Mouse (Mus musculus): ENCODE measurements around the gene Nlrp5.
"Not testable (repeated sequence)": the region's sequence is repeated elsewhere in the genome, so short reads cannot be mapped to it uniquely, and the experiment has no call there.

Gene Nlrp5

GRCm38 (mm10) chr7:23385589-23385988 is at the start of gene Nlrp5:
Nlrp5 (plus strand) TSS chr7:23385889.
- in situ Hi-C loops (cut with MboI, MseI), result no loop called here

GRCm38 (mm10) chr7:23358311-23358710 is 27.4 kb upstream of the Nlrp5 start:
- in situ Hi-C loops (cut with MboI, MseI), result not testable (repeated sequence)

DNA sequence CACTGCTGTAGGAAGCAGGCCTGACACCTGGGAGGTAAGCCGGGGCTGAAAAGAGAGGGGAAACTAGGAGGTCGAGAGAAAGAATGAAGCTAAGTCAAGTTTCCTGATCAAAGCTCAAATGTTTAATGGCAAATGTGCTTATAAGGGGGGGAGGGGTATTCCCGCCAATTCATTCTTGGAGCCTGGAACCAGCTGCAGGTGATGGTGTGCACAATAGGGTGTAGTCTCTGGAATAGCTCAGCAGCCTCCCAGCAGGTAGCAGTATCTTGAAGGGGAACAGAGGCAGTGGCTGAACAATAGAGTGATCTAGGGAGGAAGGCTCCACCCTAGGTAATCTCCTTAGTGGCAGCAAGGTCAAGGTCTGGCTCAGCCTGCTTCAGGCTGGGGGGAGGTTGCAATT is 84.5 kb downstream of the Nlrp5 start:
- in situ Hi-C loops (cut with MboI, MseI), result loop anchor here (5.0 kb wide), 1 partner anchor 87 kb away; no protein-coding TSS in a partner anchor

GRCm38 (mm10) chr7:23470832-23471231 is 85.1 kb downstream of the Nlrp5 start:
- in situ Hi-C loops (cut with MboI, MseI), result loop anchor here (5.0 kb wide), 1 partner anchor 86 kb away; no protein-coding TSS in a partner anchor

DNA sequence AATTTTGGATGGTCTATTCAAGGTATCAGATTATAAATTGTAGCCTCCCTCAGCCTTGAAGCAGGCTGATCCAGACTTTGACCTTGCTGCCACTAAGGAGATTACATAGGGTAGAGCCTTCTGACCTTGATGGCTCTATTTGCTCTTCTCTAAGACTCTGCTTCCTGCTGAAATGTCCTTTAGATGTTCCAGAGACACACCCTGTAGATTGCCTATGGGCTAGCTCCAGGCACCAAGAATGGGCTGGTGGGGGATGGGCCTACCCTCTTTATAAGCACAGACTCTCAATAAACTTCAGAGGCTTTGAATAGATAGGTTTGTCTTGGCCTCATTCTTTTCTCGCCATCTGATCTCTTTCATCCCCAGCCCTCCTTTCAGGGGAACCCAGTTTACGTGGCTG is 87.2 kb downstream of the Nlrp5 start:
- in situ Hi-C loops (cut with MboI, MseI), result loop anchor here (5.0 kb wide), 1 partner anchor 84 kb away; no protein-coding TSS in a partner anchor
